Mouse (Mus musculus) limb, embryonic 15.5 days (tissue): ENCODE data around the gene Kcnq1. TPM values are rescaled to one million over a fixed set of nuclear protein-coding genes. Genes with fewer than 3 reads are reported as not detected.
A peak's percentile ranks its signal among the peaks of the same experiment; 100 is the strongest.

Experiments
- ATAC-seq: fragments of 200-750 bp; cut with Nextera tagmentation; 2 replicates; pipeline ENCODE4 v1.8.0; 2017; ENCODE audit warnings: low read depth, moderate TSS enrichment; ENCODE audit not compliant: insufficient number of reproducible peaks, low FRiP score, low TSS enrichment
- H3K27ac ChIP-seq: fragments of 300-500 bp; sonication (generic); 2 replicates; pipeline ENCODE4 v1.5.1; 2015; ENCODE audit warnings: moderate library complexity, mild to moderate bottlenecking, inconsistent platforms
- H3K27me3 ChIP-seq: fragments of 300-500 bp; sonication (generic); 2 replicates; pipeline ENCODE4 v1.6.1; 2015; ENCODE audit warnings: inconsistent platforms
- H3K36me3 ChIP-seq: fragments of 300-500 bp; sonication (generic); 2 replicates; pipeline ENCODE4 v1.6.1; 2015; ENCODE audit warnings: inconsistent platforms
- H3K4me1 ChIP-seq: fragments of 300-500 bp; sonication (generic); 2 replicates; pipeline ENCODE4 v1.6.1; 2015; ENCODE audit warnings: inconsistent platforms
- H3K4me2 ChIP-seq: fragments of 300-500 bp; sonication (generic); 2 replicates; pipeline ENCODE4 v1.6.1; 2015; ENCODE audit warnings: mild to moderate bottlenecking, inconsistent platforms
- H3K4me3 ChIP-seq: fragments of 300-500 bp; sonication (generic); 2 replicates; pipeline ENCODE4 v1.5.1; 2015; ENCODE audit warnings: mild to moderate bottlenecking, inconsistent platforms
- H3K9ac ChIP-seq: fragments of 300-500 bp; sonication (generic); 2 replicates; pipeline ENCODE4 v1.6.1; 2015; ENCODE audit warnings: inconsistent platforms
- H3K9me3 ChIP-seq: fragments of 300-500 bp; sonication (generic); 2 replicates; pipeline ENCODE4 v1.6.1; 2016; ENCODE audit warnings: inconsistent platforms
- WGBS: fragments of 180-500 bp; shearing (Covaris S2); methylation state at CpG from one replicate; pipeline ENCODE4 v1.1.7; 2015; 5-methylcytosine and 5-hydroxymethylcytosine counted together
- polyA plus RNA-seq: library from polyadenylated mRNA; unstranded; fragments of >200 nt; fragmentation: Nextera tagmentation; extraction: Ambion mirVana; gene quantifications from 2 replicates; pipeline ENCODE4 v1.2.1, GENCODE M21; 2015

The Kcnq1 gene
- polyA plus RNA-seq, 1 experiment from 2014 or later: 1.1 TPM

DNA sequence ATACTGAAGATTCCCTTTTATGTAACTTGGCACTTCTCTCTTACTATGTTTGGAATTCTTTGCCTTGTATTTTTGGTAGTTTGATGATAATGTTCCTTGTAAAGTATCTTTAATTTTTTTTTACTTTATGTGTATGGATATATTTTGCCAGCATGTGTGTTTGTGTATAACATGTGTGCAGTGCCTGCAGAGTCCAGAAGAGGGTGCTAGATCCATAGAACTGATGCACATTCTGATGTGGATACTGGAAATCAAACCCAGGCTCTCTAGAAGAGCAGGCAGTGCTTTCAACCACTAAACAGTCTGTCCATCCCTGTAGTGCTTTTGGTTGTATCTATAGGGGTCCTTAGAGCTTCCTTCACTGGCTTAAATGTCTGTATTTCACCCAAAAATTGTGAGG, 8.6 kb downstream of the Kcnq1 start:
- no peaks in the 10 kb centered on the region for H3K9me3 ChIP-seq
- no peak overlapping the region for H3K9ac ChIP-seq
- no peak for ATAC-seq
- H3K27me3 ChIP-seq: peaks cover 8% of the 10 kb centered on the region; the same call in 1 of the 2 replicates
- peaks cover 13% of the 10 kb centered on the region for H3K4me1 ChIP-seq
- no peak overlapping the region for H3K4me2 ChIP-seq
- no peaks in the 10 kb centered on the region for H3K36me3 ChIP-seq
- H3K27ac ChIP-seq: no peak overlapping the region
- no peak overlapping the region for H3K4me3 ChIP-seq

DNA sequence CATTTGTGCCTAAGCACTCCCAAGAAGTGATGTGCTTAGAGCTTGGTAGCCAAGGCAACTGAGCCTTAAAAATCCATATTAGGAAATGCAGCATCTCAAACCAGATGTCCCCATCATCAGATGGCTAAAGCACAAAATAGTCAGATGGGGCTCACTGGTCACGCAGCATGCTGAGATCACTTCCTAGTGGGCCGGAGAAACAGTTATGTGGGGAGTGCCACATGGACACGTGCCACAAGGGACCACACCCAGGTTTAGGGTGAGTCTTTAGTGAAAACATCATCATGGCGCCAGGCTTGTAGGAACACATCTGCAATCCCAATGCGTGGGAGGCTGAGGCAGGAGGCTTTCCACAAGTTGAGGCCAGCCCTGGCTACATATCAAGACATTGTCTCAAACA, 10.4 kb downstream of the Kcnq1 start:
- H3K4me1 ChIP-seq: peaks cover 18% of the 10 kb centered on the region
- H3K27ac ChIP-seq: no peak overlapping the region
- 0 out of 2 replicates have a peak, but pooled peaks cover 3% of the 10 kb centered on the region for H3K27me3 ChIP-seq
- WGBS: 73% methylated on average over 5 of the region's 5 CpGs
- no peak overlapping the region for H3K9ac ChIP-seq
- H3K4me2 ChIP-seq: no peak overlapping the region
- no peak for ATAC-seq
- no peak overlapping the region for H3K4me3 ChIP-seq
- H3K9me3 ChIP-seq: no peaks in the 10 kb centered on the region
- no peaks in the 10 kb centered on the region for H3K36me3 ChIP-seq

DNA sequence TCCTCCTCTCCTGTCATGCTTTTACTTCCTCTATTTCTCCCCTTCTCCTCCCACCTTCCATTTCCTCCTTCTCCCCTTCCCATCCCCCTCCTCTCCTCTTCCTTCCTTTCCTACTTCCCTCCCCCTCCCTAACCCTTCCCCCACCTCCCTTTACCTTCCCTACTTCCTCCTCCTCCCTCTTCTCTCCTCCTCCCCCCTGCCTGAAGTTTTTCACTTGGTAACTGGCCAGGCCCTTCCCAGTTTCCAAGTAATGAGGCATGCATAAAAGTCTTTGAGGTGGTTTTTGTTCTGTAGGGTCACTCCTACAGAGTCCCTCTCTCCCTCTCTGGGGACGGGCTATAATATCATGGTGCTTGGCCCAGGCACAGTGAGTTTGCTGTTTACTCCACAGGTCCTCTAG, 13.2 kb downstream of the Kcnq1 start:
- H3K4me3 ChIP-seq: no peak overlapping the region
- H3K36me3 ChIP-seq: no peaks in the 10 kb centered on the region
- no peak for ATAC-seq
- 24% methylated on average over 1 of the region's 1 CpGs for WGBS
- no peak overlapping the region for H3K4me2 ChIP-seq
- peaks cover 37% of the 10 kb centered on the region for H3K4me1 ChIP-seq
- H3K27me3 ChIP-seq: no peaks in the 10 kb centered on the region
- H3K27ac ChIP-seq: 0 out of 2 replicates have a peak overlapping the region, but pooled peaks have one; percentile 7
- H3K9me3 ChIP-seq: no peaks in the 10 kb centered on the region
- no peak overlapping the region for H3K9ac ChIP-seq

DNA sequence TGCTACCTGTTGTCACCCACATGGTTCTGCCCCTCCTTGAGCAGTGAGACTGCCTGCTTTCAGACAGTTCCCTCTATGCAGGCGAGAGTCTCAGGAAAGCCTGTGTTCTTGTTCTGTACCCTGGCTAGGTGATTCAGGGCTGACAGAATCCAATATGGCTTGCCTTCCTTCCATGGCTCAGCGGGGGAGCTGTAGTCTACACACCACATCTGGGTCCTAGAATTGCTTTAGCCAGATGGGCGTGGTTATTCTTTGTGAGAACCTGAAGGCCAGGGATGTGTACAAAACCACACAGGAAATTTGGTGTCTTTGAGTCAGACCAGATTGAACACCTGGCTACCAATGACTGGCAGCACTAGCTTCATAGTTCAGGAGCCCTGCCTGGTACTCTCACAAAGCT, 13.7 kb downstream of the Kcnq1 start:
- WGBS: 67% methylated on average over 3 of the region's 3 CpGs
- no peak for ATAC-seq
- Histone ChIP-seq H3K4me2 (no peak overlapping the region), H3K9ac (no peak overlapping the region), H3K36me3 (no peaks in the 10 kb centered on the region), H3K9me3 (no peaks in the 10 kb centered on the region), H3K4me1 (peaks cover 42% of the 10 kb centered on the region), H3K4me3 (no peak overlapping the region), H3K27ac (0 out of 2 replicates have a peak overlapping the region, but pooled peaks have one; percentile 7), H3K27me3 (no peaks in the 10 kb centered on the region)

- Histone ChIP-seq H3K4me3 (no peak overlapping the region), H3K27ac (no peak overlapping the region), H3K27me3 (no peaks in the 10 kb centered on the region), H3K4me2 (no peak overlapping the region), H3K36me3 (no peaks in the 10 kb centered on the region), H3K9me3 (no peaks in the 10 kb centered on the region), H3K4me1 (peaks cover 47% of the 10 kb centered on the region), H3K9ac (no peak overlapping the region)
- no peak for ATAC-seq
- WGBS: 68% methylated on average over 5 of the region's 5 CpGs
These were observed 16.0 kb downstream of the Kcnq1 start for GRCm38 (mm10) chr7:143122191-143122590.

DNA sequence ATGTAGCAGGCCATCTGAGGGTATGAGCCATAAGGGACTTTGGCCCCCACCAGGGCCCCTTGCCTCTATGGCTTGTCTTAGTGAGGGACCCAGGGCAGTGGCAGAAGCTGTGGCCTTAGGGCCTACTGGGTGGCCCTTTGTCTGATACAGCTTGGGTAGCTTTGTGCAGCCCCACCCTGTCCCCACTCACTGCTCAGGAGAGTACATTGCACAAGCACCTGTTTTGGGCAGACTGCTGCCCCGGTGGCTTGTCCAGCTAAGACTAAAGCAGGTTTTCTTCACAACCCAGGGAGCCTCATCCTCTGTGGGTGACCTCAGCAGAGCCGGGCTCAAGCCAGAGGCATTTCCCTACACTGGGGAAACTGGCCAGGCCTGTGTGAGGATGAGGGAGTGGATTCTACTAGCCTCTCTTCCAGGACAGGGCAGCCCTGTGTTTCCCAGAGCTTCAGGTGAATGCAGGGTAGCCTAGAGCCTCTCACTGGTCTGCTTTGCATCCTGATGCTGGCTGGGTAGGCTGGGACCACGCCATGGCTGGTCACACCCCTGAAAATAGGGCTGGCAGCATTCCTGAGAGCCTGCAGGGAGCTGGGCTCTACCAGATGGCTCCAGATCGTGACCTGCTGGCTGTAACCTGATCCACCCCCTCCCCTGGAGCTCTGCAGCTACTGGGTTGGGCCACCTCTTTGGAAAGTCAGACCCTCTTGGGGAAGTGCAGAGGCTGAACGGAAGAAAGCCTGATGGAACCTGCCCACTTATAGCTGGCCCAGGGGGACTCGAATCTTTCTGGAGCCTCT, 17.9 kb downstream of the Kcnq1 start:
- ATAC-seq: peak; percentile 80
- H3K4me2 ChIP-seq: 0 out of 2 replicates have a peak overlapping the region, but pooled peaks have one; percentile 10
- peak overlapping the region; percentile 67 for H3K27ac ChIP-seq
- WGBS: 7% methylated on average over 6 of the region's 6 CpGs
- no peaks in the 10 kb centered on the region for H3K9me3 ChIP-seq
- H3K36me3 ChIP-seq: no peaks in the 10 kb centered on the region
- no peak overlapping the region for H3K9ac ChIP-seq
- H3K4me3 ChIP-seq: no peak overlapping the region
- H3K4me1 ChIP-seq: peaks cover 41% of the 10 kb centered on the region
- no peaks in the 10 kb centered on the region for H3K27me3 ChIP-seq

GRCm38 (mm10) chr7:143124902-143125301, 18.7 kb downstream of the Kcnq1 start:
- no peaks in the 10 kb centered on the region for H3K27me3 ChIP-seq
- WGBS: 52% methylated on average over 3 of the region's 3 CpGs
- H3K36me3 ChIP-seq: no peaks in the 10 kb centered on the region
- no peaks in the 10 kb centered on the region for H3K9me3 ChIP-seq
- H3K4me2 ChIP-seq: no peak overlapping the region
- ATAC-seq: no peak
- H3K4me1 ChIP-seq: peaks cover 33% of the 10 kb centered on the region
- H3K9ac ChIP-seq: no peak overlapping the region
- no peak overlapping the region for H3K4me3 ChIP-seq
- H3K27ac ChIP-seq: peak overlapping the region; percentile 67

- no peak for ATAC-seq
- no peaks in the 10 kb centered on the region for H3K9me3 ChIP-seq
These were observed 26.7 kb downstream of the Kcnq1 start for GRCm38 (mm10) chr7:143132815-143133214.

GRCm38 (mm10) chr7:143136125-143136524, 30.0 kb downstream of the Kcnq1 start:
- Histone ChIP-seq H3K4me2 (no peak overlapping the region), H3K27me3 (no peaks in the 10 kb centered on the region), H3K36me3 (no peaks in the 10 kb centered on the region), H3K4me3 (no peak overlapping the region), H3K9me3 (no peaks in the 10 kb centered on the region), H3K4me1 (no peaks in the 10 kb centered on the region), H3K27ac (no peak overlapping the region), H3K9ac (no peak overlapping the region)
- WGBS: 38% methylated on average over 2 of the region's 2 CpGs
- no peak for ATAC-seq

More at GRCm38 (mm10) chr7:143132815-143133214, 26.7 kb downstream of the Kcnq1 start:
- H3K27ac ChIP-seq: no peak overlapping the region
- H3K4me1 ChIP-seq: no peaks in the 10 kb centered on the region
- H3K4me2 ChIP-seq: no peak overlapping the region
- no peak overlapping the region for H3K4me3 ChIP-seq
- 75% methylated on average over 5 of the region's 5 CpGs for WGBS
- no peak overlapping the region for H3K9ac ChIP-seq
- H3K36me3 ChIP-seq: no peaks in the 10 kb centered on the region
- no peaks in the 10 kb centered on the region for H3K27me3 ChIP-seq

DNA sequence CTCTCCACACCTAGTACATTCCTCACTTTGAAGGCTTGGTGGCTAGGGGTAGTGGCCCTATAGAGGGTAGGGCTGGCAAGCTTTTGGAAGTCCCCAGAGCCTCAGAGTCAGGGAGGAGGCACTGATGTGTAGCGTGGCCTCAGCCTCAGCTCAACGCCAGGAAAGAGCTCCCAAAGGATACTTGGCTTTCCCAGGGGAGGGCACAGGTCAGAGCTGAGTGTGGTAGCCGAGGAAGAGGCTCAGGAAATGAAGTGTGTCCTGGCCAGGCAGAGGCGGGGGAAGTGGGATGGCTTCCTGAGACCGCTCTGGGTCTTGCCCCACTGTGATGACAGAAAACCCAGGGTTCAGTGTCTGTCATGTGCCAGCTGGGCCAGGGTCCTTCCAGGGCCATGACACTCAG, 30.4 kb downstream of the Kcnq1 start:
- Histone ChIP-seq H3K27me3 (no peaks in the 10 kb centered on the region), H3K9ac (no peak overlapping the region), H3K27ac (no peak overlapping the region), H3K4me3 (no peak overlapping the region), H3K4me1 (no peaks in the 10 kb centered on the region), H3K9me3 (no peaks in the 10 kb centered on the region), H3K4me2 (no peak overlapping the region), H3K36me3 (no peaks in the 10 kb centered on the region)
- ATAC-seq: no peak
- 57% methylated on average over 5 of the region's 5 CpGs for WGBS

DNA sequence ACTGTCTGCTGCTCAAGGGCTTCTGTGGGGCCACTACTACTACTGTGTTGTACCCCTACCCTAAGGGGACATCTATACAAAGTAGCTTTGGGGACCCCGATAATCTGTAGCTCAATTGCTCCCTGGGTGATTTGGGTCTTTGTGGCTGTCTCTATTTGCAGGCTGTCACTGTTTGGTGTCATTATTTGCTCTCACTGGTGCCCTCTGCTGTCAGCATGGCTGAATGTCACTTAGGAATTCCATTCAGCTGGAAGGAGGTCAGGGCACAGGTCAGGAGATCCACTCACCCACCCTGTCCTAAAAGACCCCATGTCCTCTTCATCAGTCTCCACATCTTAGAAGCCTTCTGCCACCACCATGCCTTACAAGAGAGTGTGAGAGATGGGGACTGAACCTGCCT, 32.6 kb downstream of the Kcnq1 start:
- H3K27me3 ChIP-seq: no peaks in the 10 kb centered on the region
- H3K4me2 ChIP-seq: no peak overlapping the region
- H3K9me3 ChIP-seq: no peaks in the 10 kb centered on the region
- no peaks in the 10 kb centered on the region for H3K36me3 ChIP-seq
- no peak for ATAC-seq
- no peak overlapping the region for H3K27ac ChIP-seq
- no peak overlapping the region for H3K4me3 ChIP-seq
- 45% methylated on average over 1 of the region's 1 CpGs for WGBS
- H3K4me1 ChIP-seq: no peaks in the 10 kb centered on the region
- no peak overlapping the region for H3K9ac ChIP-seq

GRCm38 (mm10) chr7:143139932-143140331, 33.8 kb downstream of the Kcnq1 start:
- no peak overlapping the region for H3K9ac ChIP-seq
- ATAC-seq: no peak
- H3K4me1 ChIP-seq: no peaks in the 10 kb centered on the region

More at GRCm38 (mm10) chr7:143139932-143140331, 33.8 kb downstream of the Kcnq1 start:
- 78% methylated on average over 4 of the region's 4 CpGs for WGBS
- H3K9me3 ChIP-seq: no peaks in the 10 kb centered on the region
- H3K4me2 ChIP-seq: no peak overlapping the region
- H3K27me3 ChIP-seq: no peaks in the 10 kb centered on the region
- H3K4me3 ChIP-seq: no peak overlapping the region
- H3K36me3 ChIP-seq: no peaks in the 10 kb centered on the region
- H3K27ac ChIP-seq: no peak overlapping the region
